Mouse (Mus musculus): Measurements from ENCODE around the gene Scand1.

Scand1 gene

DNA sequence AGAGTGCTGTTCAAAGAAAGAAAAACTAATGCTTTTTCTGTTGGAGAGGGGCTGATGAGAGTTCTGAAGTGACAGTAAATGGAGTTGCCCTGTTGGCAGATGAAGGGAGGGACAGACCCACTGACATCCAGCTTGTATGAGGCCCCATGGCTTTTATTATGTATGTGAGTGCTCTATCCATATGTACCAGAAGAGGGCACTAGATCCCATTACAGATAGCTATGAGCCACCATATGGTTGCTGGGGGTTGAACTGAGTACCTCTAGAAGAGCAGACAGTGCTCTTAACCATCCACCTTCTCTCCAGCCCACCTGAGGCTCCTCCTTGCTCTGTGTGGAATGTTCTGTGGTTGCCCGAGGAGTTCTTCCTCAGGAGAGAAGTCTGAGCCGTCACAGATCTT, 6.7 kb downstream of the Scand1 start:
- DNase-seq, result peak; percentile 25 to 50

- DNase-seq, result peak in 1 of 2 experiments; percentile 31
These were observed 8.2 kb downstream of the Scand1 start for GRCm38 (mm10) chr2:156304351-156304750.

- no peak for DNase-seq
These were observed 10.4 kb downstream of the Scand1 start for GRCm38 (mm10) chr2:156302063-156302462.

DNA sequence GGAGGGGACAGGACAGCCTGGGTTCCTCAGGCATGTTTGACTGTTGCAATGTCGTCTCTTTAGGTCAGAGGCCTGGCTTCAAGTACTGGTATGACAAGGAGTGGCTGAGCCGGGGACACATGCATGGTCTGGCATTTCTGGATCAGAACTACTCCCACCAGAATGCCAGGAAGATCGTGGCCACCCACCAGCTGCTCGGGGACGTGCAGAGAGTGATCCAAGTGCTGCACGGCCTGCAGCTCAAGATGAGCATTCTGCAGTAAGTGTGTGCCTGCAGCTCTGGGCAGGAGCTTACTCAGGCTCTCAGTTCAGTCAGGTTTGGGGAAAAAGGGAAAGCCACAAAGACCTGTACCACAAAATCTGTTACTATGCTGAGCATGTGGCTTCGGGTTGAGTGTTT, 14.0 kb downstream of the Scand1 start:
- DNase-seq, result no peak

DNA sequence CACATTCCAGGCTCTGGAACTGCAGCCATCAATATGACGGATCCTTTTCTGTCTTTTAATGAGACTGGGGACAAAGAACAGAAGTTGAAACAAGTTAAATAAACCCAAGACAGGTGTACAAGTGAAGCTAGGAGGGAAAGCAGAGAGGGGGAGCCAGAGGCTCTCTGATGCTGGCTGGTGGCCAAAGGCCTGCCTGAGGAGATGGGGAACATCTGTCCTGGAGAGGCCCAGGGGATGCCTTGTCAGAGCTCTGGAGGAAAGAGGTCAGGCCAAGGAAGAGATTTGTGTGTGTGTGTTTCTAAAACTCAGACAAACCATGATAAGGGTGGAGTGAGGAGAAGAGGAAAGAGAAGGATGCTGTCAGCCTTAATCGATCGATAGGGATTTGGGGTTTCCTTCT, 14.9 kb downstream of the Scand1 start:
- DNase-seq, result no peak

- no peak for DNase-seq
These were observed 16.3 kb downstream of the Scand1 start for GRCm38 (mm10) chr2:156296190-156296589.

DNA sequence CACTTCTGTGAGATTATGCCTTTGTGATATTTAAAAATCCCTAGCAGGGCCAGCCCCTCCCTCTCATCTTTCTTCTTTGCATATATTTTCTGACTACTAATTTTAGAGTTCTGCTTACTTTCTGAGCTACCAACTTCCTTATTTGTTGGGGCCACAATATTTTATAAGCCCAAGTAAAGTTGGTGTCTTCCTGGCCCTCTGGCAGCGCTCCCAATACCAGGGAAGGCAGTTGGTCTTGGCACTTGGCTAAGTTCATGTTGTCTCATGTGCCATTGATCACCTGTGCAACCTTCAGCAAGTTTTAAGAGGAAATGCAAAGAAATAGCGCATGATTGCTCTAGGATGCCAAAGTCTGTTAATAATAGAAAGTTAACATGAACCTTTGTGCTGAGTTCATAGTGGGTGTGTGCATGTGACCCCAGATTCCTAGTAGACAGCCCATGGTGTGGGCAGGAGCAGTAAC, 16.9 kb downstream of the Scand1 start:
- no peak for DNase-seq

- DNase-seq, result no peak
These were observed 20.5 kb downstream of the Scand1 start for GRCm38 (mm10) chr2:156291998-156292397.

GRCm38 (mm10) chr2:156289552-156290160, 22.8 kb downstream of the Scand1 start:
- peak; percentile 71 to 74 for DNase-seq

- no peak for DNase-seq
These were observed 24.3 kb downstream of the Scand1 start for GRCm38 (mm10) chr2:156288222-156288621.

GRCm38 (mm10) chr2:156286733-156287132, 25.8 kb downstream of the Scand1 start:
- DNase-seq, result no peak

GRCm38 (mm10) chr2:156285161-156285560, 27.3 kb downstream of the Scand1 start:
- no peak for DNase-seq

GRCm38 (mm10) chr2:156281227-156281626, 31.3 kb downstream of the Scand1 start:
- peak; percentile 49 to 57 for DNase-seq

DNA sequence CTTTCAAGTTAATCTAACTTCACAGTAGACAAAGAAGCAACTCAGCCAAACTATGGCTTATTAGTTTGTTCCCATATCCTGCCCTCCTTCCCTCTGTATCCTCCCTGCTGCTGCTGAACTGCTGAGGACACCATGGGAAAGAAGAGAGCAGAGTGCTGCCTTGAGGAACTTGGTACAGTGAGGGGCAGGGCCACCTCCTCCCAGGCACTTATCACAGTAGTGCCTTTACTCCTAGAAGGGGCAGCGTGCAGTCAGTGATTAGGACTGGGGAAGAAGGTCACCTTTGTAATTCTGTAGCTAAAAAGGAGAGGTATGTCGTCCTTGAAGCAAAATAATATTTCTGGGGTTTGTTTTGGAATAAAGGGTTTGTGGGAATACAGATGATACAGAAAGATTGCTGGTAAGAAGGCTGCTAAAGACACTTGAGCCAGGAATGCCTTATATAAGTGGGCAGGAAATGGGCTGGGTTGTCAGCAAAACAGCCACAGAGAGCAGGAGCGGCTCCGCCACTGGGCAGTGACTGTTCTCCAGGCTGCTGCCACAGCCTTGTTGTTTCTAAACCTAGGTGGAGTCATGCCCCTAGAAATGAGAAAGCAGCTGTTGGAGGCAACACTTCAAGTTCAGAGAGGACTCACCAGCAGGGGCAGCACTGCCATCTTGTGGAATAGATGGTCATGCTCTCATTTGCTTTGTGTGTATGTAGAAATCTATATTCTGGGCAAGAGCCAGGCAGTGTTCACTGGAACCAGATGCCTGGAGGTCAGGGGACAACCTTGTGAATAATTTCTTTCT, 34.1 kb downstream of the Scand1 start:
- peak; percentile 82 to 83 for DNase-seq

DNA sequence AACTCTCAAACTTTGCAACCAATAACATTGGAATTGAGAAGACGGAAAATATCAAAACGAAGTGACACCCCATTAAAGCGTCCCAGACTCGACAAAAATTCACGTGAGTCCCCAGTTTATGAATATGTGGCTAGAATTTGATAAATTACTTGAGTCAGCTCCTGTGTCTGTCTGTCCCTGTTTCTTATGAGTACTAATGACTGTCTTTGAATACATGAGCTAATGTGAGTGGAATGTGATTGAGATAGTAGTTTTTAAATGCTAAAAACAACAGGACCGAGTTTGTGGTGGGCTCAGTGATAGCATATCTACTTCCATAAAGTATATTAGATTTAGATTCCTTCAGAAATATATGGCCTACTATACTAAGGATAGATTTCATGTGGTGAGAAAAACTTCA, 40.0 kb downstream of the Scand1 start:
- DNase-seq, result no peak

DNA sequence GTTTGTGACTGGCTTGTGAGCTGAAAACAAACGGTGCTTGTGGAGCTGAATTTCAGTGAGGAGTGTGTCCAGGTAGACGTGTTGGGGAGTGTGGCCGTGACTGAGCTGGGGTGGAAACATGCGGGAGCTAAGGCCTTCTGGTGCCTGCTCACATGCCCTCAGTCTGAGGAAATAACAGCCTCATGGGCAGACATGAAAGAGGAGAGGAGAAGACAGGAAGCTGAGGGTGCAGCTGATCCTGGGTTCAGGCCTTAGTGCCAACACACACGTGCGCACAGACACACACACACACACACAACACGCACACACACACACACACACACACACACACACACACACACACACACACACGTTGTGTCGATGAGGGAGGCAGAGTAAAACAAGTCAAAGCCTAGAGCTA, 44.9 kb downstream of the Scand1 start:
- DNase-seq, result no peak

- no peak for DNase-seq
These were observed 49.2 kb downstream of the Scand1 start for GRCm38 (mm10) chr2:156263204-156263893.
